Comparison of ENCODE assay signal across 9 mouse cellular contexts in the genomic region with DNA sequence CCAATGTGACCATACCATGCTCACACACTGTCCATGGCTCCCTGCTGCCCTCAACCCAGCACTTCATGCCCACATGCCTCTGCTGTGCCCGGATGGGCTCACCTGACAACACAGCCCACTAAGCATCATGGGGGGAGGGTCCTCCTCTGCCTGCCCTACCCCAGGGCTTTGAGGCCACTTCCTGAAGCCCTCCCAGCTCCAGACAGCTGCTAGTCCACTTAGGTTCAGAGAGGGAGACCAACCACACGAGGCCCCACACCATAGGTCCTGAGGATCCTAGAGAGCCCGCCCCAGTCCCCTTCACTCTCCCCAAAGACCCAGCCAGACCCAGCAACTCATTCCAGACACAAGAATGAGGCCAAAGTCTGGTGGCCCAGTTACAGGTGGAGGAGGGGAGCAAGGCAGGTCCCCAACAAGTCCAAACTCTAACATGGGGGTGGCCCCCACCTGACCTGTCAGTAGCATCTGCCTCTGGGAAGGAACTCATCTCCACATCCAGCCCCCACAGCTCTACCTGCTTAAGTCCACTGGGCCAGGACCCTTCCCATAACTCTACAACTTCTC. TPM values are rescaled to one million over a fixed set of nuclear protein-coding genes. Genes with fewer than 3 reads are reported as not detected.
A peak's percentile ranks its signal among the peaks of the same experiment; 100 is the strongest.
DNase-seq lines count a peak whose midpoint lies in the region; ATAC-seq and TF ChIP-seq lines count a peak whose summit lies in the region.
"Had no signal": no experiment of that assay in that cellular context is flagged by ENCODE, and none has a peak within 500 bp of the region (broad histone marks: within the 10 kb centered on the region; RNA-seq: fewer than 3 reads in every experiment).

No protein-coding gene starts in this region.

- H3K27ac ChIP-seq in hindbrain, embryonic 13.5 days = no peak overlapping the region
- H3K27ac ChIP-seq in liver, embryonic 11.5 days (ENCODE audit: low read depth, low read length) = no peak overlapping the region

- H3K27me3 ChIP-seq in C2C12 (ENCODE audit: control insufficient read depth, insufficient read depth, insufficient read length) = no peaks in the 10 kb centered on the region
- H3K27me3 ChIP-seq in hindbrain, embryonic 13.5 days = no peaks in the 10 kb centered on the region
- peaks cover 36% of the 10 kb centered on the region for H3K27me3 ChIP-seq in liver, embryonic 11.5 days (replicated peaks; ENCODE audit: control insufficient read depth, insufficient read depth, low read length)

- H3K36me3 ChIP-seq in C2C12 (ENCODE audit: control insufficient read depth, insufficient read depth) = peaks cover 31% of the 10 kb centered on the region
- peaks cover 11% of the 10 kb centered on the region for H3K36me3 ChIP-seq in hindbrain, embryonic 13.5 days
- peaks cover 7% of the 10 kb centered on the region for H3K36me3 ChIP-seq in liver, embryonic 11.5 days (ENCODE audit: control insufficient read depth, insufficient read depth, low read length)

- no peaks in the 10 kb centered on the region for H3K9me3 ChIP-seq in hindbrain, embryonic 13.5 days
- H3K9me3 ChIP-seq in liver, embryonic 11.5 days (ENCODE audit: control insufficient read depth, low read length) = no peaks in the 10 kb centered on the region

- H3K4me3 ChIP-seq in C2C12 (ENCODE audit: insufficient read depth, poor library complexity, severe bottlenecking) = peak overlapping the region; percentile 82
- peak overlapping the region; percentile 62 for H3K4me3 ChIP-seq in hindbrain, embryonic 13.5 days
- H3K4me3 ChIP-seq in liver, embryonic 11.5 days (ENCODE audit: low read depth, low read length) = peak overlapping the region; percentile 81

- peak overlapping the region; percentile 86 for H3ac ChIP-seq in C2C12 (ENCODE audit: control insufficient read depth, insufficient read length, low read depth)

- DNase-seq in cerebellum, adult 11-12 months = peak; percentile 46
- no peak for DNase-seq in cerebellum, postnatal 25 days
- DNase-seq in liver, embryonic 11.5 days (ENCODE audit: low spot score) = no peak
- DNase-seq in thymus, postnatal 4 days = no peak
- no peak for DNase-seq in adrenal gland, adult 18-20 months (ENCODE audit: low spot score in 2 of 2)
- DNase-seq in thymus, postnatal 36 days = no peak

- ATAC-seq in hindbrain, embryonic 13.5 days (ENCODE audit: low FRiP score) = no peak
- ATAC-seq in liver, embryonic 11.5 days (replicated peaks; ENCODE audit: low FRiP score) = no peak

- peak overlapping the region; percentile 87 for H3K9ac ChIP-seq in hindbrain, embryonic 13.5 days
- H3K9ac ChIP-seq in liver, embryonic 11.5 days (ENCODE audit: low read depth, low read length) = peak overlapping the region; percentile 79

- peaks cover 17% of the 10 kb centered on the region for H3K79me3 ChIP-seq in C2C12 (ENCODE audit: low read depth)

- peaks cover 39% of the 10 kb centered on the region for H3K79me2 ChIP-seq in C2C12 (ENCODE audit: control insufficient read depth, insufficient read depth)

- H3K4me2 ChIP-seq in hindbrain, embryonic 13.5 days = peak overlapping the region; percentile 100
- H3K4me2 ChIP-seq in liver, embryonic 11.5 days = peak overlapping the region; percentile 97

- WGBS in hindbrain, embryonic 13.5 days = 17% methylated on average over 3 of the region's 3 CpGs
- 62% methylated on average over 3 of the region's 3 CpGs for WGBS in liver, embryonic 11.5 days

- TF ChIP-seq CTCF in C2C12 (IDR thresholded peaks at IDR 0.05; ENCODE audit: control insufficient read depth, insufficient read depth, insufficient read length) = no peak

- peaks cover 78% of the 10 kb centered on the region for H3K4me1 ChIP-seq in hindbrain, embryonic 13.5 days (replicated peaks)
- H3K4me1 ChIP-seq in liver, embryonic 11.5 days (replicated peaks; ENCODE audit: control insufficient read depth, insufficient read depth, low read length) = peaks cover 51% of the 10 kb centered on the region

TF ChIP-seq in C2C12, 6 proteins besides CTCF, POLR2A, EP300 and RAD21:
- TF ChIP-seq CEBPB (IDR thresholded peaks at IDR 0.05; ENCODE audit: low read depth) (no peak), MYOG (IDR thresholded peaks at IDR 0.05; ENCODE audit: control insufficient read depth, extremely low read depth, insufficient read length) (no peak), MAX (IDR thresholded peaks at IDR 0.05) (no peak), USF1 (IDR thresholded peaks at IDR 0.05; ENCODE audit: low read depth) (no peak), MYOD1 (IDR thresholded peaks at IDR 0.05; ENCODE audit: control insufficient read depth, insufficient read length, low read depth) (no peak), FOSL1 (IDR thresholded peaks at IDR 0.05; ENCODE audit: insufficient read depth, low read length, poor library complexity, severe bottlenecking) (no peak)

RNA-seq across cellular contexts. Expression of gene Nr2f6, which starts 2.2 kb away (rescaled TPM):
- polyA plus RNA-seq in C2C12 (2012; fragmentation: generic; extraction: Trizol) = 73.0 TPM
- 20.2 and 21.3 TPM in 2 replicates for polyA plus RNA-seq in hindbrain, embryonic 13.5 days (2015; fragmentation: Nextera tagmentation; extraction: Ambion mirVana)
- polyA plus RNA-seq in liver, embryonic 11.5 days (2014; fragmentation: Nextera tagmentation; extraction: Ambion mirVana) = 43.7 and 44.6 TPM in 2 replicates
- total RNA-seq in adrenal gland, adult 18-20 months (2021) = 10 to 100 TPM; 63.9 to 76.0 TPM

RNA-seq across cellular contexts. Expression of gene Ocel1, which starts 8.5 kb away (rescaled TPM):
- 11.2 TPM for polyA plus RNA-seq in C2C12 (2012; fragmentation: generic; extraction: Trizol)
- polyA plus RNA-seq in hindbrain, embryonic 13.5 days (2015; fragmentation: Nextera tagmentation; extraction: Ambion mirVana) = 4.6 and 6.2 TPM in 2 replicates
- 5.8 and 6.9 TPM in 2 replicates for polyA plus RNA-seq in liver, embryonic 11.5 days (2014; fragmentation: Nextera tagmentation; extraction: Ambion mirVana)
- 10 to 100 TPM; 14.4 to 18.6 TPM for total RNA-seq in adrenal gland, adult 18-20 months (2021)

RNA-seq across cellular contexts. Expression of gene Use1, which starts 12.9 kb away (rescaled TPM):
- 105 TPM for polyA plus RNA-seq in C2C12 (2012; fragmentation: generic; extraction: Trizol)
- 109 and 112 TPM in 2 replicates for polyA plus RNA-seq in hindbrain, embryonic 13.5 days (2015; fragmentation: Nextera tagmentation; extraction: Ambion mirVana)
- polyA plus RNA-seq in liver, embryonic 11.5 days (2014; fragmentation: Nextera tagmentation; extraction: Ambion mirVana) = 86.9 and 97.8 TPM in 2 replicates
- 100 to 1,000 TPM; 203 to 204 TPM for total RNA-seq in adrenal gland, adult 18-20 months (2021)

RNA-seq across cellular contexts. Expression of gene Ushbp1, which starts 16.0 kb away (rescaled TPM):
- 0.04 TPM for polyA plus RNA-seq in C2C12 (2012; fragmentation: generic; extraction: Trizol)
- polyA plus RNA-seq in hindbrain, embryonic 13.5 days (2015; fragmentation: Nextera tagmentation; extraction: Ambion mirVana) = 6.2 and 7.1 TPM in 2 replicates
- 6.6 and 6.7 TPM in 2 replicates for polyA plus RNA-seq in liver, embryonic 11.5 days (2014; fragmentation: Nextera tagmentation; extraction: Ambion mirVana)
- total RNA-seq in adrenal gland, adult 18-20 months (2021) = 10 to 100 TPM; 14.0 to 16.5 TPM
- total RNA-seq: common myeloid progenitor, adult 5-6 weeks had no signal

RNA-seq across cellular contexts. Expression of gene Babam1, which starts 17.1 kb away (rescaled TPM):
- polyA plus RNA-seq in C2C12 (2012; fragmentation: generic; extraction: Trizol) = 118 TPM
- 83.3 and 90.9 TPM in 2 replicates for polyA plus RNA-seq in hindbrain, embryonic 13.5 days (2015; fragmentation: Nextera tagmentation; extraction: Ambion mirVana)
- polyA plus RNA-seq in liver, embryonic 11.5 days (2014; fragmentation: Nextera tagmentation; extraction: Ambion mirVana) = 102 and 111 TPM in 2 replicates
- 100 to 1,000 TPM in 1 of 2 experiments, 10 to 100 TPM in 1; 97.9 to 107 TPM for total RNA-seq in adrenal gland, adult 18-20 months (2021)
